Mouse (Mus musculus) left cerebral cortex, adult 2 months (tissue): ENCODE results near the gene Decr2. TPM values are rescaled to one million over a fixed set of nuclear protein-coding genes. Genes with fewer than 3 reads are reported as not detected.

Experiments used
- DNase-seq, 2 experiments: peaks; one replicate each; pipeline ENCODE4 v3.0.0; 2021 to 2022; ENCODE audit warnings: low spot score in 2 of 2, mixed read lengths in 1 of 2; ENCODE audit errors: extremely low spot score in 1 of 2
- H3K27ac ChIP-seq: fragments of 200-600 bp; 2 replicates; pipeline ENCODE4 v1.8.1; 2022
- H3K4me3 ChIP-seq: fragments of 200-600 bp; 2 replicates; pipeline ENCODE4 v1.8.1; 2022
- CTCF ChIP-seq: fragments of 200-600 bp; IDR thresholded peaks from 2 replicates; pipeline ENCODE4 v1.8.1; 2022; ENCODE audit warnings: antibody characterized with exemption, mild to moderate bottlenecking, moderate library complexity
- intact Hi-C: fragments of 180-260 bp; cut with DNase I; formaldehyde crosslinking; loops from one replicate; pipeline ENCODE4 v1.15.1; 2025
- long read RNA-seq, 2 experiments: library from polyadenylated mRNA; stranded (forward); transcript quantifications; one replicate each; pipeline ENCODE4 v2.0.0; 2021; ENCODE audit warnings: borderline mapping rate in 2 of 2
- total RNA-seq, 2 experiments: library from RNA; stranded (reverse); gene quantifications; 2 replicates each; pipeline ENCODE4 v1.2.3; 2021

Decr2 gene
- 10 to 100 TPM; 28.5 to 31.5 TPM for total RNA-seq
- long read RNA-seq, experiment 1, transcript Decr2-201 (9 exons, 2,224 nt), result major isoform, 40 of 54 reads
- long read RNA-seq, experiment 1, partial matches to known transcripts, result 0 of 54 reads
- long read RNA-seq, experiment 1, other reads (novel, unspliced or antisense), result 11 of 54 reads
- long read RNA-seq, experiment 2, transcript Decr2-201 (9 exons, 2,224 nt), result major isoform, 23 of 36 reads
- long read RNA-seq, experiment 2, partial matches to known transcripts, result 7 of 36 reads
- long read RNA-seq, experiment 2, other reads (novel, unspliced or antisense), result 5 of 36 reads

DNA sequence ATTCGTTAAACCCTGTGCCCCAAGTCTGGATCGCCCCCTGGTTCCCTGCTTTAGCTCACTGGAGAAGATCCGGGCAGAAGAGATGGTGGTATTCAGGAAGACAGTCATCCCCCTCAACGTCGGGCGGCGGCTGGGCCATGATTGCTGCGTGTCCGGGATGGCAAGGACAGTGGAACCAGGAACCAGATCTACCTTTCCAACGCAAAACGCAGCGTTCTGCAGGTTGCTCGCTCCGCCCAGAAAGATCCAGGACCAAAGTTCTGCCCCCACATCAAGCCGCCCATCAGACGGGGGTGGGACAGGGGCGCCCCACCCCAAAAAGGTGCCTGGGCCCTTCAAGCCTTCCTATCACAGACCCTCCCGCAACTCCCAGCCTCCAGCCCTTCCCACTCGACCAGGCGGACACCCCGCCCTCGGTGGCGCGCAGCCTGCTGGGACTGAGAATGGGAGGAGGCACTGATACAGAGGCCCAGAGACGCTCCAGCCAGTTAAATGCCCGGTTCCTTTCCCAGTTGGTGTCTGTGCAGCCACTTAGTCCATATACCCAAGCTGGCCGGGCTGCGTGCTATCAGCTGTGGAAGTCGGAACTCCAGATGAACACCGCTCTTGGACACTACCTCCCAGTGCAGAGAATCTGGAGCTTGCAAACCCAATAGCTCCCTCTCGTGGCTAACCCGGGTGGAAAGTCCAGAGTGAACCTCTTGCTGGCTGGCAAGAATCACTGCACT is at the start of gene Decr2:
Gene Decr2, minus strand, starts transcription at position 433 of the 728 bp plus-strand sequence.
- TF ChIP-seq CTCF, result peak; percentile 90
- Histone ChIP-seq H3K4me3 (peak within 1 kb of the TSS; percentile 58), H3K27ac (peak within 1 kb of the TSS; percentile 82)
- intact Hi-C loops, result loop anchor here (1.0 to 10.0 kb wide), 3 partner anchors 49 to 195 kb away; no protein-coding TSS in a partner anchor
- peak; percentile 85 for DNase-seq

DNA sequence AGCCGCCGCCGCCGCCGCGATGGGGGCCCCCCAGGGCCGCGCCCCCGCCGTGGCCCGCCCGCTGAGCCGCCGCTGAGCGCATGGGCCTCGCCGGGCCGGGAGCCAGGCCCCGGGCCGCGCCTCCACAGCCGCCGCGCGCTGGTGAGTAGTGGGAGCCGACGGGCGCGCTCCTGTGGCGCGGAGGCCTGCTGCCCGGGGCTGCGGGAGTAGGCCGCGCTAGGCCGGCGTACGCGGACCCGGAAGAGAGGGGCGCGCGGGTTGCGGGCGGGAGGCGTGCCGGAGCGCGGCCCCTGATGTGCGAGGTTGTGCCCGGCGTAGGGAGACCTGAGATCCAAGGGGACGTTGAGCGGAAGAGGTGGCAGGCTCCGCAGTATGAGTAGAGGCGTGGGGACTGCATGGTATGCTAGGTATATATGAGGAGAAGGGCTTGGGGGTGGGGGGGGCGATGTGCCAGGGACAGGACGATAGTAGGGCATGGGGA is 48.8 kb upstream of the Decr2 start:
- TF ChIP-seq CTCF, result no peak
- Histone ChIP-seq H3K27ac (peak overlapping the region; percentile 84), H3K4me3 (peak overlapping the region; percentile 80)
- DNase-seq, result peak; percentile 62 to 64
- intact Hi-C loops, result loop anchor here (1.0 to 2.0 kb wide), 2 partner anchors 16 to 104 kb away; partner anchors contain the start of gene Mrpl28

DNA sequence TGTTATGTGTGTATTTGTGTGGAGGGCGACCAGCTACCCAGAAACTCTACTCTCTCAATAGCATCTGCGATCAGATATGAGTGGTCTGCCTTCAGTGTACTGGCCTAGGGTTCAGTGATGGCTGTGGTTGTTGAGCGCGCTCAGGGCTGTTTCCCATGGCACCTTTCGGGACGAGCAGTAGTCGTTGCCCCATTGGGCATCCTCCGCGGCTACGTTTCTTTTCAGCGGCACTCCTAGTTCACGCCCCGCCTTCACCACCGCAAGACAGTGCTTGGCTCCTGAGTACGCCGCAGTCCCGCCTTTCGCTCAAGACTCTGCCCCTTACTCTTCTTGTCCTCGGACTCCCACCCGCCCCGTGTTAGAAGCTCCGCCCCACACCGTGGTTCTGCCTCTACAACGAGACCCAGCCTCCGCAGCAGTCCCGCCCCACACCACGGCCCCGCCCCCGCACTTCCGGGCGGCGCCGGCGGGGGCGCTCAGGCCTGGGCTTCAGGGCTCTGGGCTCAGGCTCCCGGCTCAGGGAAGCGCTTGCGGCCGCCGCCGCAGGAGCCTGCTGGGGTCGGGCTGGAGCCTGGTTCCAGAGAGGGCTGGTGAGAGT is 48.2 kb upstream of the Decr2 start, which contains the start of gene Axin1:
Gene Axin1, plus strand, starts transcription at position 450 of the 598 bp plus-strand sequence.
- Histone ChIP-seq H3K27ac (peak within 1 kb of the TSS; percentile 84), H3K4me3 (peak within 1 kb of the TSS; percentile 80)
- intact Hi-C loops, result loop anchor here (1.0 to 2.0 kb wide), 2 partner anchors 15 to 104 kb away; partner anchors contain the start of gene Mrpl28
- peak; percentile 88 to 91 for DNase-seq
- TF ChIP-seq CTCF, result peak; percentile 62

DNA sequence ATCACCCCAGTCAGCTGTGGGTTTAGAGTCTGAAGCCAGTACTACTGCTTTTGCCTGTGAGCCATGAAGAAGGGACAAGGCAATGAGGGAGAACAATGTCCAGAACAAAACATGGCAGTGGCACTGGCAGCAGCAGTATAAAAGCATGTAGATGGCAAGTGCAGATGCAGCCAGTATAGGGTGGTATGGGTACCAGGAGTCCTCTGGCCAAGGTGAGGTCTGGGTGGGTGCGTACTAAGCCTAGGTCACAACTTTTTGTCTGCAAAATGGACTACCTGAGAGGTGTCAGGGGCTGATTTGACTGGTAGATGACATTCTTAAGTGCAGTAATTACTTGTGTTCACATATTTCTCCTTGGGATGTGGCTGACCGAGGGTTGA is 47.6 kb upstream of the Decr2 start:
- intact Hi-C loops, result loop anchor here (1.0 to 2.0 kb wide), 2 partner anchors 14 to 105 kb away; partner anchors contain the start of gene Mrpl28
- H3K27ac ChIP-seq, result peak overlapping the region; percentile 84; the same call in 1 of the 2 replicates

DNA sequence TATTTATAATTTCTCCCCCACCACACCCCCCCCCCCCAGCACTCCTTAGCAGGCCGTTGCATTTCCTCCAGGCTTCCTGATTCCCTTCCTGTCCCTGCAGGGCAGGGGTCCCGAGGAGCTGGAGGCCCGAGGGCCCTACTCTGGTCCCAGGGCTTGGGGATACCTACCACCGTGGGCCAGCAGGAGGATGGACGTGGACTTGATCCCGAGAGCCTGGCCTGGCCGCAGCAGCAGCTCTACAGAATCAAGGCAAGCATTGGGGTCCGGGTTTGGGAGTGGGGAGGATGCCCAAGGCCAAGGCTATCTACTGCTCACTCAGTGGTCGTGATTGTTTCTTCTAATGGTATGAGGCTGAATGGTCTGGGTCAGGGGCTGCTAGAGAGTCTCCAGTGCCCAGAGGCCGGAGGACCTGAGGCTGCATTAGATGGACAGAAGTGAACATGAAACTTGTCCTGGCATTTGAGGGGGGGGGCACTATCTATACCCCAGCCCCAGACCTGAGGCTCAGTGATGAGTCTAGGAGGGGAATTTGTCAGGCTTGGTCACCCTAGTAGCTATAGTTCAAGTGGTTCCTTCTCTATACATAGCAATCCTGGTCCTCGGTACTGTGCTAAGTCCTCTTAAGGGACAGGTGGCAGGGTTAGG is 47.1 kb upstream of the Decr2 start:
- no peak for TF ChIP-seq CTCF
- Histone ChIP-seq H3K27ac (no peak overlapping the region), H3K4me3 (no peak overlapping the region)
- DNase-seq, result no peak
- intact Hi-C loops, result no loop called here

More for the DNA sequence above, 47.6 kb upstream of the Decr2 start:
- H3K4me3 ChIP-seq, result peak overlapping the region; percentile 80
- DNase-seq, result no peak
- TF ChIP-seq CTCF, result no peak

DNA sequence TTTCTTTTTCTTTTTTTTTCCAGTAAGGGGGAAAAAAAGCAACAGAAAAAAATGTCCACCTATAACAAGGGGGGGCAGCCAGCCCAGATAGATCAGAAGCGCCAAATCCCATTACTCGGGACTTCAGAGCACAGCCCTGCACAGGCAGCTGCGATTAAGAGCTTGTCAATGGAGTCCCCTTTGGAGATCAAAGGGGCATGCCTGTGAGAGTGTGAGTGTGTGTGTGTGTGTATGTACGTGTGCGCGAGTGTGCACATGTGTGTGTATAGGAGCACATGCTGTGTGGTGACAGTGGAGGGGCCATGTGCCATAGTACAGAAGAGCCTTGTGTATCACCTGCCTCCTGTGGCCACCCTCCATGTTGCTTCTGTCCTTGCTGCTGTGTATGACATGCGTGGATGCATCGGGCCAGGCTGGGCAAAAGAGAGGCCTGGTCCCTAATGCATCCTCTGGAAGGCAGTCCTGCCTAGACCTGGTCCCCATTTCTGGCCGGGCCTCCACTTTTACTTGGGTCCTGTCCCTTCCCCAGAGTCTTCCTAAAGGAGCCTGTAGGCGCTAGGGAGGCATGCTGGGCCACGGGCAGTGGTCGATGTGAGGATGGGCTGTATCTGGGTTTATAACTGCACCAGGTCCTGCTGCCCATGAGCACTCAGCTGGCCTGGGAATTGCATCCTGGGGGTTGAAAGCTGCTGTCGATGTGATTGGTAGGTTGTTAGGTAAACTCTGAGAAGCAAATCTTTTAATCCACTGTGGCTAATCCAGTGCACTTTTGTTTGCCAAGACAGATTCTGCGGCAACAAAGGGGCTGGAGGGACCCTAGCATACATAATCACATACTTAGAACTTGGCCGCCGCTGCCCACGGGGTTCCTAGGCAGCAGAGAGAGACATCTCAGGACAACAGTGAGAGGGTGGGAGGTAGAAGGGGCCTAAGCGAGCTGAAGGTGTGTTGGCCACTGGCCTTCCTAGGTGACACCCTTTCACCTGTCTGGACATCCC is 42.0 kb upstream of the Decr2 start:
- intact Hi-C loops, result no loop called here
- no peak for TF ChIP-seq CTCF
- Histone ChIP-seq H3K4me3 (no peak overlapping the region), H3K27ac (no peak overlapping the region)
- DNase-seq, result no peak

DNA sequence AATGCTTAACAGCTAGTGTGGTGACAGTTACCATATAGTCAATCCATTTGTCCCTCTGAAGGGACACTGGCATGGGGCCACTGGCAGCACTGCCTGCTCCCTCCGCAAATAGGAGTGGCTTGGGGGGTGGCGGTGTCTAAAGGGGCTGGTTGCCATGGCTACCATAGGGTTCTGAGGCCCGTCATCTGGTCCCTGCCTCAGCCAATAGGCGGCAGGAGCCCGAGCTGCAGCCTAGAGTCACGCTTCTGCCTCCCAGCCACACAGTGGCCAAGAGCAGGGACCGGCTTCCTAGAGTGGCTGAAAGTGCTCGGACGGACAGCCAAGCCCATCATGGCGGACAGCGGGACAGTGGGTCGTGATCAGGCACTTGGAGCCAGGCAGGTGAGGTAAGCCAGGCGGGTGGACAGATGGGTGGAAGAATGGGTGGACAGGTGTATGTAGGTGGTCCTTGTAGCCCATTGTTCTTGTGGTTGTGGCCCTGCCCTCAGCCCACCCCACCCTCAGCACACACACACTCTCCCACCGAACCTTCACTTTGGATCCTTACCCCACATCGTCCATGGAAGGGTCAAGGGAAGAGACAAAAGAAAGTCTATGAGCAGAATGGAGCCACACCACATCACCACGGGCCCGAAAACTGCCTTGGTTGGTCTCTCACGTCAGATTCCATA is 41.1 kb upstream of the Decr2 start:
- Histone ChIP-seq H3K4me3 (no peak overlapping the region), H3K27ac (no peak overlapping the region)
- DNase-seq, result no peak
- no peak for TF ChIP-seq CTCF
- intact Hi-C loops, result no loop called here

DNA sequence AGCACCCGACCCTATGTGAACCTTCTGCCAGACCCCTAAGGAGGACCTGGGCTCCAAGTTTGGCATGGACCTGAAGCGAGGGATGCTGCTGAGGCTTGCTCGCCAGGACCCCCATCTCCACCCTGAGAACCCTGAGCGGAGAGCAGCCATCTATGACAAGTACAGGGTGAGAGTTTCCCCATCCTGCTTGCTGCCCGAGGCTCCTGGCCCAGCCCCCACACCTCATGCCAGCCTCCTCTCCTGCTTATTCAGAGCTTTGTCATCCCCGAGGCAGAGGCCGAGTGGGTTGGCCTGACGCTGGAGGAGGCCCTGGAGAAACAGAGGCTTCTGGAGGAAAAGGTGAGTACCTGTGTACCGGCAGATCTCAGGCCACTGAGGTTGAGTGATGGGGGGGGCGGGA is 35.1 kb upstream of the Decr2 start:
- TF ChIP-seq CTCF, result no peak
- intact Hi-C loops, result no loop called here
- no peak overlapping the region for H3K27ac ChIP-seq

DNA sequence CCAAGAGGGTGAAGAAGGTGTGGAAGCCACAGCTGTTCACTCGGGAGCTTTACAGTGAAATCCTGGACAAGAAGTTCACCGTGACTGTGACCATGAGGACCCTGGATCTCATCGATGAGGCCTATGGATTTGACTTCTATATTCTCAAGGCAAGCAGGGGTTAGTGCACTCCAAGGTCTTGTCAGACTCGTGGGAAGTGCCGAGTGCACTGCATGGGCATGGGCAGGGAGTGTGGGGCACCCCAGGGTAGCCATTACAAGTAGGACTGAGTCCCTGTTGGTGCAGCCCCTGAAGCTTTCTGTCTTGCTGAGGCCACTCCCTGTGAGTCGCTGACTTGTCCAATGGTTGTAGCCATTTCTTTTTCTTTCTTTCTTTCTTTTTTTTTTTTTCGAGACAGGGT is 34.4 kb upstream of the Decr2 start:
- intact Hi-C loops, result loop anchor here (5.0 kb wide), 1 partner anchor 118 kb away; the partner anchor contains the start of gene Fam234a

More for the DNA sequence above, 35.1 kb upstream of the Decr2 start:
- no peak for DNase-seq
- H3K4me3 ChIP-seq, result no peak overlapping the region

DNA sequence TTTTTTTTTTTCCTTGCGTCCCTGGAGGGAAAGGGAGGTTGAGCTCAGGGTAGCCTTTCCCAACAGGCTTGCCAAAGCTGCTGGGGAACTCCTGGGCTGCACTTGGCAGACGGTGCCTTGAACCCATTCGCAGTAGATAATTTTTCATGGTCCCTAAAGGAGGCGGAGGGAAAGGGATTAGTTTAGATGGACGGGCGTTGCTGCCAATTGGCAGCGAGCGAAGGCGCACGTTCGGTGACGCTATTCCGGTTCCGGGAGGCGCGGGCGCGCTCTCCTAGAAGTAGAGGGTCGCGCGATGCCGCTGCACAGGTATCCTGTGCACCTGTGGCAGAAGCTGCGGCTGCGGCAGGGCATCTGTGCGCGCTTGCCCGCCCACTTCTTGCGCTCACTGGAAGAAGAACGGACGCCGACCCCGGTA is 33.1 kb upstream of the Decr2 start, which contains the start of gene Mrpl28:
Gene Mrpl28, plus strand, starts transcription at position 234 of the 418 bp plus-strand sequence.
- intact Hi-C loops, result loop anchor here (1.0 to 5.0 kb wide), 2 partner anchors 15 to 119 kb away; partner anchors contain the start of genes Axin1 and Fam234a
- Histone ChIP-seq H3K27ac (peak within 1 kb of the TSS; percentile 77), H3K4me3 (peak within 1 kb of the TSS; percentile 75)
- DNase-seq, result peak; percentile 80 to 87
- TF ChIP-seq CTCF, result no peak

More for the DNA sequence above, 34.4 kb upstream of the Decr2 start:
- H3K27ac ChIP-seq, result no peak overlapping the region
- peak overlapping the region; percentile 75 for H3K4me3 ChIP-seq
- no peak for DNase-seq
- TF ChIP-seq CTCF, result no peak
